Mouse (Mus musculus): ENCODE data around the gene Ctsll3. TPM values are rescaled to one million over a fixed set of nuclear protein-coding genes. Genes with fewer than 3 reads are reported as not detected.
A peak's percentile ranks its signal among the peaks of the same experiment; 100 is the strongest.

Gene Ctsll3
- total and polyA plus RNA-seq, 3 experiments = not detected

GRCm38 (mm10) chr13:60786264-60786663 lies 16.4 kb downstream of the Ctsll3 start, which contains the start of gene BC051665:
BC051665 (minus strand) TSS chr13:60786364.
- intact Hi-C loops (cut with DNase I) = no loop called here
- H3K4me1 ChIP-seq (ENCODE audit: control insufficient read depth, insufficient read depth, low read length) = no peaks in the 10 kb centered on the region
- no peak within 1 kb of the TSS for H3K4me3 ChIP-seq
- no peaks in the 10 kb centered on the region; the same call in 1 of the 2 replicates for H3K27me3 ChIP-seq (ENCODE audit: control insufficient read depth, insufficient read depth, low read length)
- no peaks in the 10 kb centered on the region for H3K79me2 ChIP-seq (replicated peaks; ENCODE audit: control insufficient read depth, insufficient read depth, low read length)
- H3K36me3 ChIP-seq (ENCODE audit: control insufficient read depth, insufficient read depth, low read length) = no peaks in the 10 kb centered on the region
- DNase-seq = no peak
- no peak for TF ChIP-seq CTCF (IDR thresholded peaks at IDR 0.05)
- TF ChIP-seq EP300 (IDR thresholded peaks at IDR 0.05; ENCODE audit: insufficient read depth, low read depth, low read length) = no peak
- no peak for TF ChIP-seq POLR2A (IDR thresholded peaks at IDR 0.05; ENCODE audit: insufficient read depth, low read depth, low read length)
- no peak within 1 kb of the TSS for H3K9ac ChIP-seq (ENCODE audit: low read depth, low read length)
- no peak within 1 kb of the TSS for H3K27ac ChIP-seq

GRCm38 (mm10) chr13:60783301-60783700 lies 19.3 kb downstream of the Ctsll3 start:
- Histone ChIP-seq H3K27me3 (ENCODE audit: control insufficient read depth, insufficient read depth, low read length) (no peaks in the 10 kb centered on the region), H3K4me1 (ENCODE audit: control insufficient read depth, insufficient read depth, low read length) (no peaks in the 10 kb centered on the region), H3K36me3 (ENCODE audit: control insufficient read depth, insufficient read depth, low read length) (no peaks in the 10 kb centered on the region), H3K9ac (ENCODE audit: low read depth, low read length) (no peak overlapping the region), H3K27ac (no peak overlapping the region), H3K4me3 (no peak overlapping the region), H3K79me2 (replicated peaks; ENCODE audit: control insufficient read depth, insufficient read depth, low read length) (no peaks in the 10 kb centered on the region)
- 86% methylated on average over 7 of the region's 7 CpGs for WGBS
- intact Hi-C loops (cut with DNase I) = no loop called here
- TF ChIP-seq CTCF (IDR thresholded peaks at IDR 0.05) (no peak), EP300 (IDR thresholded peaks at IDR 0.05; ENCODE audit: insufficient read depth, low read depth, low read length) (no peak), POLR2A (IDR thresholded peaks at IDR 0.05; ENCODE audit: insufficient read depth, low read depth, low read length) (no peak)
- no peak for DNase-seq

GRCm38 (mm10) chr13:60780534-60780933 lies 22.1 kb downstream of the Ctsll3 start:
- 78% methylated on average over 3 of the region's 3 CpGs for WGBS
- no peak overlapping the region for H3K4me3 ChIP-seq
- no peaks in the 10 kb centered on the region for H3K4me1 ChIP-seq (ENCODE audit: control insufficient read depth, insufficient read depth, low read length)
- no peaks in the 10 kb centered on the region for H3K36me3 ChIP-seq (ENCODE audit: control insufficient read depth, insufficient read depth, low read length)
- TF ChIP-seq EP300 (IDR thresholded peaks at IDR 0.05; ENCODE audit: insufficient read depth, low read depth, low read length) (no peak), POLR2A (IDR thresholded peaks at IDR 0.05; ENCODE audit: insufficient read depth, low read depth, low read length) (no peak), CTCF (IDR thresholded peaks at IDR 0.05) (no peak)
- H3K27me3 ChIP-seq (ENCODE audit: control insufficient read depth, insufficient read depth, low read length) = no peaks in the 10 kb centered on the region
- no peaks in the 10 kb centered on the region for H3K79me2 ChIP-seq (replicated peaks; ENCODE audit: control insufficient read depth, insufficient read depth, low read length)
- no peak overlapping the region for H3K9ac ChIP-seq (ENCODE audit: low read depth, low read length)
- intact Hi-C loops (cut with DNase I) = no loop called here
- no peak for DNase-seq
- no peak overlapping the region for H3K27ac ChIP-seq

- 94% methylated on average over 17 of the region's 17 CpGs for WGBS
- H3K36me3 ChIP-seq (ENCODE audit: control insufficient read depth, insufficient read depth, low read length) = no peaks in the 10 kb centered on the region
- DNase-seq = no peak
- intact Hi-C loops (cut with DNase I) = no loop called here
- H3K4me3 ChIP-seq = no peak overlapping the region
- TF ChIP-seq EP300 (IDR thresholded peaks at IDR 0.05; ENCODE audit: insufficient read depth, low read depth, low read length) (no peak), CTCF (IDR thresholded peaks at IDR 0.05) (no peak)
- H3K79me2 ChIP-seq (replicated peaks; ENCODE audit: control insufficient read depth, insufficient read depth, low read length) = no peaks in the 10 kb centered on the region
- no peaks in the 10 kb centered on the region for H3K27me3 ChIP-seq (ENCODE audit: control insufficient read depth, insufficient read depth, low read length)
- H3K27ac ChIP-seq = no peak overlapping the region
- no peaks in the 10 kb centered on the region for H3K4me1 ChIP-seq (ENCODE audit: control insufficient read depth, insufficient read depth, low read length)
- H3K9ac ChIP-seq (ENCODE audit: low read depth, low read length) = no peak overlapping the region
These were observed 41.5 kb downstream of the Ctsll3 start for GRCm38 (mm10) chr13:60761161-60761560.

GRCm38 (mm10) chr13:60760392-60760791 lies 42.3 kb downstream of the Ctsll3 start:
- intact Hi-C loops (cut with DNase I) = no loop called here
- no peaks in the 10 kb centered on the region for H3K36me3 ChIP-seq (ENCODE audit: control insufficient read depth, insufficient read depth, low read length)
- no peaks in the 10 kb centered on the region for H3K79me2 ChIP-seq (replicated peaks; ENCODE audit: control insufficient read depth, insufficient read depth, low read length)
- no peaks in the 10 kb centered on the region for H3K27me3 ChIP-seq (ENCODE audit: control insufficient read depth, insufficient read depth, low read length)
- 86% methylated on average over 12 of the region's 12 CpGs for WGBS
- H3K27ac ChIP-seq = no peak overlapping the region
- H3K4me3 ChIP-seq = no peak overlapping the region
- DNase-seq = no peak
- no peak for TF ChIP-seq POLR2A (IDR thresholded peaks at IDR 0.05; ENCODE audit: insufficient read depth, low read depth, low read length)
- no peak for TF ChIP-seq EP300 (IDR thresholded peaks at IDR 0.05; ENCODE audit: insufficient read depth, low read depth, low read length)
- TF ChIP-seq CTCF (IDR thresholded peaks at IDR 0.05) = no peak
- no peak overlapping the region for H3K9ac ChIP-seq (ENCODE audit: low read depth, low read length)
- no peaks in the 10 kb centered on the region for H3K4me1 ChIP-seq (ENCODE audit: control insufficient read depth, insufficient read depth, low read length)

GRCm38 (mm10) chr13:60759136-60759535 lies 43.5 kb downstream of the Ctsll3 start:
- H3K4me3 ChIP-seq = no peak overlapping the region
- no peaks in the 10 kb centered on the region for H3K4me1 ChIP-seq (ENCODE audit: control insufficient read depth, insufficient read depth, low read length)
- H3K27ac ChIP-seq = no peak overlapping the region
- DNase-seq = peak; percentile 36 to 64
- no peak overlapping the region for H3K9ac ChIP-seq (ENCODE audit: low read depth, low read length)
- no peaks in the 10 kb centered on the region for H3K36me3 ChIP-seq (ENCODE audit: control insufficient read depth, insufficient read depth, low read length)
- TF ChIP-seq CTCF (IDR thresholded peaks at IDR 0.05) = peak; percentile 98
- no peak for TF ChIP-seq POLR2A (IDR thresholded peaks at IDR 0.05; ENCODE audit: insufficient read depth, low read depth, low read length)
- intact Hi-C loops (cut with DNase I) = loop anchor here (1.0 to 5.0 kb wide), 2 partner anchors 60 to 483 kb away; no protein-coding TSS in a partner anchor
- no peaks in the 10 kb centered on the region for H3K79me2 ChIP-seq (replicated peaks; ENCODE audit: control insufficient read depth, insufficient read depth, low read length)
- 13% methylated on average over 6 of the region's 6 CpGs for WGBS
- no peaks in the 10 kb centered on the region for H3K27me3 ChIP-seq (ENCODE audit: control insufficient read depth, insufficient read depth, low read length)
